Mouse (Mus musculus) G1E (cell line): ENCODE measurements around the gene Ret.

Experiments
- CTCF ChIP-seq: IDR thresholded peaks from 2 replicates; pipeline ENCODE4 v1.5.1; 2012; ENCODE audit warnings: low read depth, low read length, inconsistent platforms, mixed read lengths
- GATA1 ChIP-seq: IDR thresholded peaks from 2 replicates; pipeline ENCODE4 v1.6.1; 2012; ENCODE audit warnings: borderline replicate concordance, low read length, inconsistent platforms, mixed read lengths

DNA sequence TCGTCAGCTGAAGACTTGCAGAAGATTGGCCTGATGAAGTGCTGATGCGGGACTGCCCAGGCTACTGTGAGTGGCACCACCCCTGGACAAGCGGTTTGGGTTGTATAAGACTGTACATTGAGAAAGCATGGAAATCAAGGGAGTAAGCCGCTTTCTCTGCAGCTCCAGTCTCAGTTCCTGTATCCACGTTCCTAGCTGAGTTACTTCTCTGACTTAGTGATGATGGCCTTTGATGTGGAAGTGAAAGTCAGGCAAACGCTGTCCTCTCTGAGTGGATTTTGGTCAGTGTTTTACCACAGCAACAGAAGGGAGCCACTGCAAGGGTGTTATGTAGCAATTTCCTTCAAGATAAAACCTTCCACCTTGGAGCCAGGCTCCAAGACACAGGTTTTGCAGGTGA, 56.6 kb downstream of the Ret start:
- TF ChIP-seq CTCF (no peak), GATA1 (no peak)
